Mouse (Mus musculus) midbrain, postnatal 0 days (tissue): ENCODE measurements around the gene Nxpe4. TPM values are rescaled to one million over a fixed set of nuclear protein-coding genes. Genes with fewer than 3 reads are reported as not detected.

Source experiments
- ATAC-seq: fragments of 200-750 bp; cut with Nextera tagmentation; 2 replicates; pipeline ENCODE4 v1.8.0; 2017; ENCODE audit warnings: moderate number of reproducible peaks, mild to moderate bottlenecking, moderate TSS enrichment, moderate library complexity; ENCODE audit not compliant: low FRiP score
- DNase-seq: peaks from one replicate; pipeline ENCODE4 v3.0.0-alpha.2; 2015; ENCODE audit warnings: low spot score
- H3K27ac ChIP-seq: fragments of 300-500 bp; sonication (generic); 2 replicates; pipeline ENCODE4 v1.5.1; 2014; ENCODE audit warnings: low read depth, mild to moderate bottlenecking, low read length, mixed read lengths
- H3K27me3 ChIP-seq: fragments of 300-500 bp; sonication (generic); 2 replicates; pipeline ENCODE4 v1.6.1; 2014; ENCODE audit warnings: low read length, control low read depth, mixed read lengths; ENCODE audit not compliant: insufficient read depth
- H3K36me3 ChIP-seq: fragments of 300-500 bp; sonication (generic); 2 replicates; pipeline ENCODE4 v1.6.1; 2014; ENCODE audit warnings: low read length, control low read depth, mixed read lengths; ENCODE audit not compliant: insufficient read depth
- H3K4me1 ChIP-seq: fragments of 300-500 bp; sonication (generic); 2 replicates; pipeline ENCODE4 v1.6.1; 2014; ENCODE audit warnings: mild to moderate bottlenecking, control low read depth, antibody characterized with exemption, low read length, mixed read lengths; ENCODE audit not compliant: insufficient read depth
- H3K4me2 ChIP-seq: fragments of 300-500 bp; sonication (generic); 2 replicates; pipeline ENCODE4 v1.6.1; 2014; ENCODE audit warnings: low read depth, mild to moderate bottlenecking, low read length, mixed read lengths; ENCODE audit not compliant: poor library complexity, severe bottlenecking
- H3K4me3 ChIP-seq: fragments of 300-500 bp; sonication (generic); 2 replicates; pipeline ENCODE4 v1.5.1; 2014; ENCODE audit warnings: low read depth, mild to moderate bottlenecking, low read length, moderate library complexity
- H3K9ac ChIP-seq: fragments of 300-500 bp; sonication (generic); replicated peaks from 2 replicates; pipeline ENCODE4 v1.6.1; 2014; ENCODE audit warnings: mild to moderate bottlenecking, low read length, moderate library complexity, mixed read lengths; ENCODE audit not compliant: poor library complexity, severe bottlenecking
- H3K9me3 ChIP-seq: fragments of 300-500 bp; sonication (generic); 2 replicates; pipeline ENCODE4 v1.6.1; 2016; ENCODE audit warnings: low read length, control low read depth
- CTCF ChIP-seq: IDR thresholded peaks from 2 replicates; pipeline ENCODE4 v1.5.1; 2016; ENCODE audit warnings: antibody characterized with exemption, mild to moderate bottlenecking
- WGBS: fragments of 180-500 bp; shearing (Covaris S2); extraction: QIAGEN DNeasy Blood & Tissue Kit; methylation state at CpG from one replicate; pipeline ENCODE4 v1.1.7; 2014; 5-methylcytosine and 5-hydroxymethylcytosine counted together
- polyA plus RNA-seq: library from polyadenylated mRNA; unstranded; fragments of >200 nt; fragmentation: Nextera tagmentation; extraction: Ambion mirVana; gene quantifications from 2 replicates; pipeline ENCODE4 v1.2.1, GENCODE M21; 2015
- total RNA-seq: library from RNA; depleted of rRNA; stranded (reverse); fragments of >200 nt; gene quantifications from 2 replicates; pipeline ENCODE4 v1.2.3, GENCODE M21; 2014

Nxpe4 gene
- total and polyA plus RNA-seq, 2 experiments from 2014 or later, result 7.7 to 13.5 TPM

- 74% methylated on average over 1 of the region's 1 CpGs for WGBS
- Histone ChIP-seq H3K27ac (no peak overlapping the region), H3K9ac (no peak overlapping the region), H3K4me1 (no peaks in the 10 kb centered on the region), H3K4me2 (no peak overlapping the region), H3K27me3 (no peaks in the 10 kb centered on the region), H3K9me3 (no peaks in the 10 kb centered on the region), H3K36me3 (no peaks in the 10 kb centered on the region), H3K4me3 (no peak overlapping the region)
- no peak for ATAC-seq
- DNase-seq, result no peak
- TF ChIP-seq CTCF, result 0 out of 2 replicates have a peak, but pooled peaks have one; percentile 35
These were observed 14.9 kb downstream of the Nxpe4 start for GRCm38 (mm10) chr9:48176764-48177163.

GRCm38 (mm10) chr9:48181300-48181699 lies 19.5 kb downstream of the Nxpe4 start:
- no peak overlapping the region for H3K9ac ChIP-seq
- DNase-seq, result no peak
- H3K4me1 ChIP-seq, result no peaks in the 10 kb centered on the region
- no peak overlapping the region for H3K4me3 ChIP-seq
- H3K4me2 ChIP-seq, result no peak overlapping the region
- no peaks in the 10 kb centered on the region for H3K27me3 ChIP-seq
- H3K9me3 ChIP-seq, result no peaks in the 10 kb centered on the region
- no peaks in the 10 kb centered on the region for H3K36me3 ChIP-seq
- no peak for TF ChIP-seq CTCF
- ATAC-seq, result no peak
- no peak overlapping the region for H3K27ac ChIP-seq
- 88% methylated on average over 7 of the region's 7 CpGs for WGBS

DNA sequence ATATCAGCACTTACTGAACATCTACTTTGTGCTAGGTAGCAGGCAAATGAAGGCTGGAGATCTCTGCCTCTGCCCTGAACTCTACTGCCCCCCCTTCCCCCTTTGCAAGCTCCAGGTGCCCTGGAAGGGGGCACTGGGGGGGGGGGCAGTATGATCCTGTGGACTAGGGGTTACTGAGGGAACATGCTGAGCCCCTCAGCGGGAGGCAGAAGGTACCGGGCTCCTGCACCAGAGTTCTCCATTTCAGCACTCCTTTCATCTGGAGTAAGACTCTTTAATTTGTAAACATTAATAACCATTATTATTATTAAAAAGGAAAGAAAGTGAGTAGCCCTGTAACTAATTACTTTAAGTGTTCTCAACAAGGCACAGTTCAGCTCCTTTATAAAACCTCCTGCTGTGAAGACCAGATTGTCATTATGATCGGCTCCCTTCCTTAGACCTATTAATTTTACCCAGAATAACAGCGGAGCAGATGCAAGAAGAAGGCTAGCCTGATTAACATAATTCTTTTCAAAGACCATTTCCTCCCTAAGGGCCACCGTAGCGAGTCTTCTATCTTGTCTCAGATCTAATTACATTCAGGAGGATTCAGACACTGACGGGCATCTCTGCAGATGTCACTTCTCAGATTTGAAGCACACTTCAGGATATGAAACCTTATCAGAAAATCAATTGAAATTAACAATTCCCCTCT lies 21.0 kb downstream of the Nxpe4 start:
- ATAC-seq, result no peak
- DNase-seq, result peak; percentile 80
- Histone ChIP-seq H3K36me3 (no peaks in the 10 kb centered on the region), H3K9ac (no peak overlapping the region), H3K27me3 (no peaks in the 10 kb centered on the region), H3K4me3 (no peak overlapping the region), H3K4me2 (no peak overlapping the region), H3K9me3 (no peaks in the 10 kb centered on the region), H3K27ac (no peak overlapping the region), H3K4me1 (no peaks in the 10 kb centered on the region)
- 17% methylated on average over 7 of the region's 7 CpGs for whole genome bisulfite sequencing
- TF ChIP-seq CTCF, result no peak

DNA sequence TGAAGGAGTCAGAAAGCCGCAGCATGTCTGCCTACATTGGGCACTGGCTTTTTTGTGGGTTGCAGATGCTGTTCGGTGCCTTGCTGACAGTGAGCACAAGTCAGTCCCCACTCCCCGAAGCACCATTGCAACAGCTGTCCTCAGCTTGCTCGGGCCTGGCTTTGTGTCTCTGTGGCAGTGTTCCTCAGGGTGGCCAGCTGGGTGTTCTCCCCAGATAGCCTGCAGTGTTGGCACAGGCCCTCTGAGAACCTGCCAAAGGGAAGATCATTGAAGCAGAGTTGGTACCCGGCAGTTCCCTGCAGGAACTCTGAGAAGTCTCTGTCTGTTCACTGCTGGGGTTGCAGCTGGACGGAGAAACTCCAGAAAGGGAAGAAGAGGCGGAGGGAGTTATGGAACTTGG lies 22.5 kb downstream of the Nxpe4 start:
- 60% methylated on average over 7 of the region's 7 CpGs for WGBS
- no peak overlapping the region for H3K27ac ChIP-seq
- no peak for TF ChIP-seq CTCF

GRCm38 (mm10) chr9:48188854-48189253 lies 27.0 kb downstream of the Nxpe4 start:
- Histone ChIP-seq H3K27me3 (no peaks in the 10 kb centered on the region), H3K9ac (no peak overlapping the region), H3K4me1 (no peaks in the 10 kb centered on the region), H3K27ac (no peak overlapping the region), H3K36me3 (no peaks in the 10 kb centered on the region), H3K4me2 (no peak overlapping the region), H3K4me3 (no peak overlapping the region), H3K9me3 (no peaks in the 10 kb centered on the region)
- 90% methylated on average over 6 of the region's 6 CpGs for WGBS
- no peak for TF ChIP-seq CTCF
- DNase-seq (no peak), ATAC-seq (no peak)

More for the DNA sequence above, 22.5 kb downstream of the Nxpe4 start:
- Histone ChIP-seq H3K4me2 (no peak overlapping the region), H3K4me1 (no peaks in the 10 kb centered on the region), H3K9me3 (no peaks in the 10 kb centered on the region), H3K9ac (no peak overlapping the region), H3K4me3 (no peak overlapping the region), H3K36me3 (no peaks in the 10 kb centered on the region), H3K27me3 (no peaks in the 10 kb centered on the region)
- ATAC-seq, result no peak
- DNase-seq, result peak; percentile 60

DNA sequence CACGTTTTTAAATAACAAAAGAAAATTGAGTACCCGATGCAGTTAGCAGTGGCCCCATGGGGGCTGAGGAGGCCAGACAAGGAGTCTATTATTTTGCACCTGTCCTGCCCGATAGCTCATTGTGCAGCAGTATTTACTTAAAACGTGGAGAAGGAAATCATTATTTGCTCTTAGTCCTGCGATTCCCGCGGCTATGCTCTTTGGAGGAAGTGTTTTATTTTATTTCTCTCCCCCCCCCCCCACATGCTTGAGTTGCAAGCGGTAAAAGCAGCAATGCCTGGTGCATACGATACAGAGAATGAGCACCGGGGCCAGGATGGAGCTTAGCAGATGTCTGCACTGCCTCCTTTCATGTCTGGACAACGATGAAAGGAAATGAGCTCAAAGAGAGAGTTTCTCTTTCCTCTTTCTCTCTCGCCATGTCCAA lies 35.6 kb downstream of the Nxpe4 start:
- Histone ChIP-seq H3K27me3 (no peaks in the 10 kb centered on the region), H3K4me3 (no peak overlapping the region), H3K4me1 (0 out of 2 replicates have a peak, but pooled peaks cover 4% of the 10 kb centered on the region), H3K27ac (0 out of 2 replicates have a peak overlapping the region, but pooled peaks have one; percentile 14), H3K9me3 (no peaks in the 10 kb centered on the region), H3K36me3 (no peaks in the 10 kb centered on the region), H3K9ac (peak overlapping the region; percentile 19; the same call in 1 of the 2 replicates), H3K4me2 (no peak overlapping the region; the same call in none of the 2 replicates)
- ATAC-seq (no peak), DNase-seq (no peak)
- TF ChIP-seq CTCF, result no peak
- 13% methylated on average over 12 of the region's 12 CpGs for WGBS
